Mouse (Mus musculus): ENCODE measurements around the gene Gtf2i.
"Not testable (repeated sequence)": the region's sequence is repeated elsewhere in the genome, so short reads cannot be mapped to it uniquely, and the experiment has no call there.

Gtf2i gene

GRCm38 (mm10) chr5:134314688-134315622 lies at the start of gene Gtf2i:
TSS of gene Gtf2i (minus strand) at chr5:134314760.
- peak; percentile 95 for DNase-seq

- no peak for DNase-seq
These were observed 44.5 kb upstream of the Gtf2i start for GRCm38 (mm10) chr5:134359101-134359500.

GRCm38 (mm10) chr5:134355372-134355771 lies 40.8 kb upstream of the Gtf2i start:
- DNase-seq, result not testable (repeated sequence)

GRCm38 (mm10) chr5:134353117-134353516 lies 38.6 kb upstream of the Gtf2i start:
- DNase-seq, result no peak

GRCm38 (mm10) chr5:134352527-134353001 lies 38.0 kb upstream of the Gtf2i start:
- no peak for DNase-seq

- DNase-seq, result peak; percentile 8
These were observed 36.1 kb upstream of the Gtf2i start for GRCm38 (mm10) chr5:134350660-134351059.

GRCm38 (mm10) chr5:134347066-134347465 lies 32.5 kb upstream of the Gtf2i start:
- DNase-seq, result no peak

- DNase-seq, result no peak
These were observed 30.9 kb upstream of the Gtf2i start for GRCm38 (mm10) chr5:134345449-134345848.

- DNase-seq, result no peak
These were observed 29.5 kb upstream of the Gtf2i start for GRCm38 (mm10) chr5:134344076-134344475.

- not testable (repeated sequence) for DNase-seq
These were observed 29.0 kb upstream of the Gtf2i start for GRCm38 (mm10) chr5:134343530-134343929.

- DNase-seq, result no peak
These were observed 28.1 kb upstream of the Gtf2i start for GRCm38 (mm10) chr5:134342503-134343205.

GRCm38 (mm10) chr5:134341721-134342120 lies 27.2 kb upstream of the Gtf2i start:
- DNase-seq, result no peak

GRCm38 (mm10) chr5:134341321-134341720 lies 26.8 kb upstream of the Gtf2i start:
- no peak for DNase-seq

- no peak for DNase-seq
These were observed 25.6 kb upstream of the Gtf2i start for GRCm38 (mm10) chr5:134340101-134340522.

GRCm38 (mm10) chr5:134337012-134337411 lies 22.5 kb upstream of the Gtf2i start:
- DNase-seq, result not testable (repeated sequence)

GRCm38 (mm10) chr5:134332743-134333142 lies 18.2 kb upstream of the Gtf2i start:
- no peak for DNase-seq

GRCm38 (mm10) chr5:134330082-134330481 lies 15.5 kb upstream of the Gtf2i start:
- DNase-seq, result no peak

GRCm38 (mm10) chr5:134329311-134329710 lies 14.8 kb upstream of the Gtf2i start:
- no peak for DNase-seq

- no peak for DNase-seq
These were observed 14.0 kb upstream of the Gtf2i start for GRCm38 (mm10) chr5:134328482-134329001.

GRCm38 (mm10) chr5:134325856-134326566 lies 11.5 kb upstream of the Gtf2i start:
- DNase-seq, result no peak

- DNase-seq, result no peak
These were observed 9.3 kb upstream of the Gtf2i start for GRCm38 (mm10) chr5:134323869-134324268.

GRCm38 (mm10) chr5:134323311-134323710 lies 8.8 kb upstream of the Gtf2i start:
- DNase-seq, result no peak

GRCm38 (mm10) chr5:134322355-134322754 lies 7.8 kb upstream of the Gtf2i start:
- no peak for DNase-seq
